Mouse (Mus musculus): ENCODE measurements at regions not wholly inside any gene's neighbourhood (a gene's known extent, or its start where the extent isn't known, plus 50 kb on each side); places are given as distances from the start of the nearest gene placed in this dataset.

GRCm38 (mm10) chr4:142634398-142634797 lies 395.2 kb upstream of the Kazn start:
- DNase-seq, result no peak

- DNase-seq, result no peak
These were observed 394.6 kb upstream of the Kazn start for GRCm38 (mm10) chr4:142633667-142634350.

GRCm38 (mm10) chr4:142626503-142627194 lies 387.4 kb upstream of the Kazn start:
- no peak for DNase-seq

GRCm38 (mm10) chr4:142625456-142625855 lies 386.3 kb upstream of the Kazn start:
- no peak for DNase-seq

GRCm38 (mm10) chr4:142622151-142622861 lies 383.1 kb upstream of the Kazn start:
- DNase-seq, result no peak

- no peak for DNase-seq
These were observed 380.2 kb upstream of the Kazn start for GRCm38 (mm10) chr4:142619396-142619795.

GRCm38 (mm10) chr4:142618770-142619169 lies 379.6 kb upstream of the Kazn start:
- DNase-seq, result no peak

- DNase-seq, result no peak
These were observed 378.5 kb upstream of the Kazn start for GRCm38 (mm10) chr4:142617676-142618075.

GRCm38 (mm10) chr4:142616901-142617300 lies 377.7 kb upstream of the Kazn start:
- DNase-seq, result no peak

- no peak for DNase-seq
These were observed 365.9 kb upstream of the Kazn start for GRCm38 (mm10) chr4:142605098-142605497.

GRCm38 (mm10) chr4:142597214-142597613 lies 358.0 kb upstream of the Kazn start:
- no peak for DNase-seq

GRCm38 (mm10) chr4:142589084-142589741 lies 350.0 kb upstream of the Kazn start:
- DNase-seq, result no peak

- DNase-seq, result no peak
These were observed 349.4 kb upstream of the Kazn start for GRCm38 (mm10) chr4:142588418-142589083.

GRCm38 (mm10) chr4:142587345-142588035 lies 348.3 kb upstream of the Kazn start:
- no peak for DNase-seq

- no peak for DNase-seq
These were observed 339.3 kb upstream of the Kazn start for GRCm38 (mm10) chr4:142578536-142578935.

- DNase-seq, result peak; percentile 11 to 46
These were observed 338.3 kb upstream of the Kazn start for GRCm38 (mm10) chr4:142577519-142577918.

- DNase-seq, result no peak
These were observed 335.3 kb upstream of the Kazn start for GRCm38 (mm10) chr4:142574528-142574927.

GRCm38 (mm10) chr4:142570712-142571111 lies 331.5 kb upstream of the Kazn start:
- no peak for DNase-seq

GRCm38 (mm10) chr4:142568556-142568955 lies 329.4 kb upstream of the Kazn start:
- no peak for DNase-seq

GRCm38 (mm10) chr4:142554716-142555115 lies 315.5 kb upstream of the Kazn start:
- DNase-seq, result no peak

GRCm38 (mm10) chr4:142545871-142546270 lies 306.7 kb upstream of the Kazn start:
- DNase-seq, result no peak

- DNase-seq, result no peak
These were observed 306.0 kb upstream of the Kazn start for GRCm38 (mm10) chr4:142545187-142545586.

All from lung, postnatal 4 days (tissue).